Mouse (Mus musculus) liver, adult 2 months (tissue): ENCODE data around the gene Cdk1. TPM values are rescaled to one million over a fixed set of nuclear protein-coding genes. Genes with fewer than 3 reads are reported as not detected.

Experiments
- DNase-seq: peaks from one replicate; pipeline ENCODE4 v3.0.0-alpha.2; 2011; ENCODE audit warnings: low read depth, low spot score; ENCODE audit errors: extremely low read depth
- H3K27ac ChIP-seq: fragments of 200-500 bp; replicated peaks from 2 replicates; pipeline ENCODE4 v1.5.1; 2012; ENCODE audit warnings: low read depth, mild to moderate bottlenecking, control low read depth, inconsistent platforms, low read length; ENCODE audit not compliant: insufficient read depth
- H3K27me3 ChIP-seq: fragments of 200-500 bp; 2 replicates; pipeline ENCODE4 v1.6.1; 2012; ENCODE audit warnings: mild to moderate bottlenecking, moderate library complexity, low read length, inconsistent platforms; ENCODE audit not compliant: control insufficient read depth, insufficient read depth
- H3K36me3 ChIP-seq: fragments of 200-500 bp; 2 replicates; pipeline ENCODE4 v1.6.1; 2012; ENCODE audit warnings: low read length, inconsistent platforms; ENCODE audit not compliant: control insufficient read depth, insufficient read depth
- H3K4me1 ChIP-seq: fragments of 200-500 bp; 2 replicates; pipeline ENCODE4 v1.6.1; 2011; ENCODE audit warnings: low read length; ENCODE audit not compliant: control insufficient read depth, insufficient read depth
- H3K4me3 ChIP-seq: fragments of 200-500 bp; 2 replicates; pipeline ENCODE4 v1.5.1; 2011; ENCODE audit warnings: low read depth, mild to moderate bottlenecking, control low read depth, low read length, moderate library complexity; ENCODE audit not compliant: insufficient read depth
- H3K79me2 ChIP-seq: fragments of 200-500 bp; 2 replicates; pipeline ENCODE4 v1.6.1; 2012; ENCODE audit warnings: inconsistent platforms, mild to moderate bottlenecking, low read length, moderate library complexity; ENCODE audit not compliant: control insufficient read depth, insufficient read depth
- H3K9ac ChIP-seq: fragments of 200-500 bp; 2 replicates; pipeline ENCODE4 v1.6.1; 2012; ENCODE audit warnings: low read depth, mild to moderate bottlenecking, control low read depth, inconsistent platforms, low read length
- CTCF ChIP-seq: fragments of 200-500 bp; IDR thresholded peaks from 2 replicates; pipeline ENCODE4 v1.5.1; 2011; ENCODE audit warnings: low read depth, low read length, control low read depth
- POLR2A ChIP-seq: fragments of 200-500 bp; IDR thresholded peaks from 2 replicates; pipeline ENCODE4 v1.6.1; 2011; ENCODE audit warnings: low read length, control low read depth; ENCODE audit not compliant: insufficient read depth; ENCODE audit errors: extremely low read depth
- whole genome bisulfite sequencing: fragments of 180-500 bp; shearing (Covaris S2); methylation state at CpG from one replicate; pipeline ENCODE4 v1.1.7; 2018; 5-methylcytosine and 5-hydroxymethylcytosine counted together
- polyA plus RNA-seq: library from polyadenylated mRNA; depleted of rRNA; stranded (reverse); fragments of >200 nt; gene quantifications from 2 replicates; pipeline ENCODE4 v1.2.3, GENCODE M21; 2012
- total RNA-seq: library from RNA; depleted of rRNA; stranded (reverse); fragments of >200 nt; gene quantifications from 2 replicates; pipeline ENCODE4 v1.2.3, GENCODE M21; 2014

Cdk1 gene
- total and polyA plus RNA-seq, 2 experiments, result 1.8 to 4.9 TPM

- 11% methylated on average over 11 of the region's 11 CpGs for WGBS
- Histone ChIP-seq H3K4me1 (0 out of 2 replicates have a peak, but pooled peaks cover 2% of the 10 kb centered on the region), H3K79me2 (peaks cover 3% of the 10 kb centered on the region; the same call in 1 of the 2 replicates), H3K9ac (peak overlapping the region; percentile 44; the same call in 1 of the 2 replicates), H3K27me3 (no peaks in the 10 kb centered on the region), H3K4me3 (peak overlapping the region; percentile 62; the same call in 1 of the 2 replicates), H3K36me3 (no peaks in the 10 kb centered on the region), H3K27ac (no peak overlapping the region)
- TF ChIP-seq CTCF (no peak), POLR2A (no peak)
- DNase-seq, result no peak
These were observed 911 bp downstream of the Cdk1 start for GRCm38 (mm10) chr10:69351842-69352211.

- Histone ChIP-seq H3K36me3 (no peaks in the 10 kb centered on the region), H3K4me1 (0 out of 2 replicates have a peak, but pooled peaks cover 2% of the 10 kb centered on the region), H3K4me3 (peak overlapping the region; percentile 21), H3K27ac (no peak overlapping the region), H3K27me3 (no peaks in the 10 kb centered on the region), H3K9ac (no peak overlapping the region), H3K79me2 (peaks cover 3% of the 10 kb centered on the region; the same call in 1 of the 2 replicates)
- 46% methylated on average over 12 of the region's 12 CpGs for WGBS
- TF ChIP-seq CTCF (no peak), POLR2A (no peak)
- no peak for DNase-seq
These were observed 1.5 kb downstream of the Cdk1 start for GRCm38 (mm10) chr10:69351071-69351841.

DNA sequence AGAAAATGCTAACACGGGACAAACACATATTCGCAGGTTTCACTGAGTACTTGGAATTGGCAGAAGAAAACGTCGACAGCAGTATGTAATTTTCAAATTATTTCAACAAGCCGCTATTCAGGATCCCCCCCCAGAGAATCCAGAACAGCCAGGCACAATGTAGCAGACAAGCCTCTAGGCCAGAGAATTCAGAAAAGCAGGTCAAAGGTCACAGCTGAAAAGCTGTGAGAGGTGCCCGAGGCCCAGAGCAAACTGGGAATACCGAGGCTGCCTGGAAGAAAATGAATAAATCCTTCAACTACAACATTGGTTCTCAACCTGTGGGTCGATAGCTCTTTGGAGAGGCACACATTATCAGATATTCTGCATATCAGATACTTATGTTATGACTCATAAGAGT lies 4.5 kb downstream of the Cdk1 start:
- Histone ChIP-seq H3K27ac (no peak overlapping the region), H3K36me3 (no peaks in the 10 kb centered on the region), H3K79me2 (peaks cover 3% of the 10 kb centered on the region; the same call in 1 of the 2 replicates), H3K9ac (no peak overlapping the region), H3K4me1 (0 out of 2 replicates have a peak, but pooled peaks cover 2% of the 10 kb centered on the region), H3K27me3 (no peaks in the 10 kb centered on the region), H3K4me3 (no peak overlapping the region)
- peak; percentile 20 for DNase-seq
- WGBS, result 55% methylated on average over 8 of the region's 8 CpGs
- TF ChIP-seq POLR2A (no peak), CTCF (no peak)

DNA sequence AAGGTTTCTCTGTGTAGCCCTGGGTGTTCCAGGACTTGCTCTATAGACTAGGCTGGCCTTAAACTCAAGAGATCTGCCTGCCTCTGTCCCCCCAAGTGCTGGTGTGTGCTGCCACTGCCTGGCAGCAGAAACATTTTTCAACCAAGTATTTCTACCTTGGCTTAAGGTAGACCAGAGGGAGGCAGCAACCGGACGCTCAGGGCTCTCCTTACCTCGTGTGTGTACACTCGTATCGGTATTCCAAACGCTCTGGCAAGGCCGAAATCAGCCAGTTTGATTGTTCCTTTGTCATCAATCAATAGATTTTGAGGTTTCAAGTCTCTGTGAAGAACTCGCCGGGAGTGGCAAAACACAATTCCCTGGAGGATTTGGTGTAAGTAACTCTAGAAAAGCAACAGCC lies 10.4 kb downstream of the Cdk1 start:
- H3K27me3 ChIP-seq, result no peaks in the 10 kb centered on the region
- peak overlapping the region; percentile 45 for H3K9ac ChIP-seq
- WGBS, result 33% methylated on average over 9 of the region's 9 CpGs
- TF ChIP-seq POLR2A, result no peak
- peak; percentile 41; the same call in 1 of the 2 replicates for TF ChIP-seq CTCF
- H3K4me3 ChIP-seq, result no peak overlapping the region
- no peaks in the 10 kb centered on the region for H3K36me3 ChIP-seq
- H3K27ac ChIP-seq, result peak overlapping the region; percentile 90
- H3K79me2 ChIP-seq, result no peaks in the 10 kb centered on the region; the same call in 1 of the 2 replicates
- peaks cover 2% of the 10 kb centered on the region; the same call in 1 of the 2 replicates for H3K4me1 ChIP-seq
- peak; percentile 74 for DNase-seq

GRCm38 (mm10) chr10:69341570-69342227 lies 11.0 kb downstream of the Cdk1 start:
- peak; percentile 84 for DNase-seq
- no peaks in the 10 kb centered on the region for H3K27me3 ChIP-seq
- H3K4me1 ChIP-seq, result peaks cover 2% of the 10 kb centered on the region; the same call in 1 of the 2 replicates
- no peak overlapping the region for H3K4me3 ChIP-seq
- TF ChIP-seq POLR2A (no peak), CTCF (no peak)
- 37% methylated on average over 6 of the region's 6 CpGs for WGBS
- no peaks in the 10 kb centered on the region for H3K36me3 ChIP-seq
- peak overlapping the region; percentile 45; the same call in 1 of the 2 replicates for H3K9ac ChIP-seq
- no peaks in the 10 kb centered on the region; the same call in 1 of the 2 replicates for H3K79me2 ChIP-seq
- H3K27ac ChIP-seq, result peak overlapping the region; percentile 90
